Mouse (Mus musculus) heart, adult 2 months (tissue): ENCODE results near the gene Emc8.

ENCODE experiments used
- CTCF ChIP-seq: fragments of 200-600 bp; IDR thresholded peaks from 2 replicates; pipeline ENCODE4 v1.8.1; 2022; ENCODE audit warnings: antibody characterized with exemption, mild to moderate bottlenecking, moderate library complexity
- EP300 ChIP-seq: fragments of 200-500 bp; IDR thresholded peaks from 2 replicates; pipeline ENCODE4 v1.6.1; 2011; ENCODE audit warnings: low read depth, low read length, control low read depth; ENCODE audit not compliant: insufficient read depth
- POLR2A ChIP-seq: fragments of 200-500 bp; IDR thresholded peaks from 2 replicates; pipeline ENCODE4 v1.6.1; 2011; ENCODE audit warnings: mild to moderate bottlenecking, low read depth, low read length, control low read depth; ENCODE audit not compliant: insufficient read depth

DNA sequence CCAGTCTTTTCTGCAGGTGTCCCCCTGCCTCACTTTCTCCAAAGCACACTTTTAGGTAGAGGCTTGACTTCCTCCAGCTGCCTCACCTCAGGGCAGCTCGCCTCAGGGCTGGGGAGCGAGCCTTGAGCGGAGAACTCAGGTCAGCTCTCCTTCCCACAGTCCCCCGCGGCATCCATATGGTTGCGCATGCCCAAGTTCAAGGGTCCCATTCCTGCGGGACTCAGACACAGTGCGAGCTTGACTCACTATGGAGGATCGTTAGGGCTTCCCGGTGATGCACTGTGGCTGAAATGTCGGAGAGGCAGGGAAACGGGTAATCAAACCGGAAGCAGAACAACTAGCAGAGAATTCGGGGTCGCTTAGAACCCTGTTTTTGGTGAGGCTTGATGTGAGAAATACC, 36.8 kb upstream of the Emc8 start:
- TF ChIP-seq EP300 (no peak), CTCF (no peak), POLR2A (no peak)
